Mouse (Mus musculus) thymus, adult 2 months (tissue): ENCODE results near the gene Tgm2.

ENCODE experiments used
- CTCF ChIP-seq: fragments of 200-500 bp; IDR thresholded peaks from 2 replicates; pipeline ENCODE4 v1.5.1; 2012; ENCODE audit warnings: mild to moderate bottlenecking, control low read depth, low read length, moderate library complexity, borderline replicate concordance; ENCODE audit not compliant: control insufficient read depth, poor library complexity, insufficient read depth; ENCODE audit errors: extremely low read depth
- POLR2A ChIP-seq: fragments of 200-500 bp; IDR thresholded peaks from 2 replicates; pipeline ENCODE4 v1.6.1; 2012; ENCODE audit warnings: mild to moderate bottlenecking, low read length, control low read depth, moderate library complexity; ENCODE audit not compliant: control insufficient read depth, poor library complexity, insufficient read depth; ENCODE audit errors: extremely low read depth

DNA sequence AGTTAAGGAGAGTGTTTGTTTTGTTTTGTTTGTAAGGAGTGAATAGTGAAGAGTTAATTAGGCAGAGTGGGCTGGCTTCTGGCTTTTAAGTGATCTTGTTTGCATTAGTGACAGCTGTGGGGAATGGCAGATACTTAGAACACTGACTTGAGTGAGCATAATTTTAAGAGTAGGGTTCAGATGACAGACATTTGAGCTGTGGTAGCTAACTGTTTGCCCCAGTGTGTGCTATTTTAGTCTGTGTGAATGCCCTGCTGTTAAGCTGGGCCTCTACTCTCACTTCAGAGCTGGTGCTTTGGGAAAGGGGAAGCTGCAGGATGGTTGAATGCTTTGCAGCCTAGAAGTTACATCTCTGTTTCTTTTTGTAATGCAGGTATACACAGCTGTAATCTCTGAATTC, 79.8 kb downstream of the Tgm2 start:
- TF ChIP-seq POLR2A (no peak), CTCF (no peak)
